Mouse (Mus musculus) Patski (cell line): Measurements from ENCODE around the gene Itga2. TPM values are rescaled to one million over a fixed set of nuclear protein-coding genes. Genes with fewer than 3 reads are reported as not detected.
A peak's percentile ranks its signal among the peaks of the same experiment; 100 is the strongest.

Experiments
- ATAC-seq: fragments of 100-300 bp; one replicate; pipeline ENCODE4 v1.8.0; 2021
- CTCF ChIA-PET: fragments of 350-600 bp; sonication (Branson Sonifier 250); formaldehyde crosslinking; loops from one replicate; lab custom pipeline; 2022; ENCODE audit warnings: inconsistent platforms; lab: Charles Lee
- POLR2A ChIA-PET: fragments of 350-600 bp; sonication (Branson Sonifier 250); formaldehyde crosslinking; loops from one replicate; lab custom pipeline; 2022; ENCODE audit warnings: antibody characterized with exemption, inconsistent platforms; lab: Charles Lee
- DNase-seq: peaks from one replicate; pipeline ENCODE4 v3.0.0-alpha.2; 2011; ENCODE audit warnings: low read depth, low spot score
- H3K27me3 ChIP-seq: fragments of 371-371 bp; one replicate; pipeline ENCODE4 v1.5.1; 2021
- CTCF ChIP-seq: fragments of 100-300 bp; IDR thresholded peaks from one replicate; pipeline ENCODE4 v1.5.1; 2021
- in situ Hi-C: fragments of 300-500 bp; cut with MboI; formaldehyde crosslinking; loops from 3 replicates; pipeline ENCODE4 v1.11.1; 2018; ENCODE audit warnings: low pct_unique_long_range_greater_than_20kb, mixed read lengths
- polyA plus RNA-seq: library from polyadenylated mRNA; unstranded; gene quantifications from one replicate; pipeline ENCODE4 v1.2.3, GENCODE M21; 2021

Itga2 gene
- polyA plus RNA-seq, 1 experiment from 2014 or later = 0.40 TPM

DNA sequence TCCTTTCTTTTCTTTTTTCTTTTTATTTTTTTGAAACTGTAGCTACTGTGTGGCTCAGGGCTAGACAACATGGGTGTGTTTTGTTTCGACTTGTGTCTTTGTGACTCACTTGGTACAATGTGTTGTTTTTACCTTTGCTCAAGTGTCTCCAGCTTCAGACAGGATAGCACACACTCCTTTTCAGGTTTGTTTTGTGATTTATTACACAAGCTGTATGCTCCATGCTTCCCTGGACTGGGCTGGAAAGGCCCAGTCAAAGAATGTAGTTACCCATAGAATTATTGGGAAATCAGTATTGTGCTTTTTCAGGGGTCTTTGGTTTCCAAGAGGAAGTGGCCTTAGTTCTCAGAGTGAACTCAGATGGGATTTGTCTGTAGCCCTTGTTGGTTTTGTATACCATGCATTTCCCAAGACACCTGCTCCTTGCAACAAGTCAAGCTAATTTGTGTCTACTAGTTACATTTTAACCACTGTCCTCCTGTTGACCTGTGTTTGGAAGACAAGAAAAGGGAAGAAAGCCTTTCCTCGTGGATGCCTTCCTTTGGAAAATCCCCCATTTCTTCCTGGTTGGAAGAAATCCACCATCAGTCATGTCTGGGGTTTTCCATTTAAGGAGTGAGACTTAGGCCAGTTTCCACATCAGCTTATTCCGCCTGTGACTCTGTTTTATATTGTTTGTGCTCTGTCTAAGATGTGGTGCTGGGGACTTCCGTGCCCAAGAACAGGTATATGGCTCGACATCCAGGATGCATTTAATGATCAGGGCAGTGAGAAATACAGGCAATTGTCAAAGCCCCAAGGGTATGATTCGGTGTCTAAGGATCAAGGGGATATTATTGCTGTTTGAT lies 79.4 kb downstream of the Itga2 start:
- POLR2A ChIA-PET = no interaction called here

DNA sequence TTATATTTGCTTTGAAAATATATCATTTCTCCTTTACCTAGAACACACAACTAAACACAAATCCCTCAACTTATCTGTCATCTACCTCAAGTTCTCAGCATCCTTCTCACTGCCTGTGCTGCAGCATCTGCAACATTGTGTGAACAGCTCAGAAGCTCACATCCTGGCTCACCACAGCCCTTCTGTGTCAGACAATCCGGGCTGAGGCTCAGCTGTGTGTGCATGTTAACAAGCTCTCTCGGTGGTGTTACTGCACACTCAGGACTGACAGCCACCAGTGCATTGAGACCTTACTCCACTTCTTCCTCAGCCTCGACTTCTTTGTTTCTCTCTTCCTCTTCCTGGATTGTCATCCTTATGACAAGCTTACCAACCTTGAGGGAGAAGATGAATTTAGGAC lies 83.0 kb downstream of the Itga2 start:
- in situ Hi-C loops = loop anchor here (25.0 kb wide), 1 partner anchor 363 kb away; no protein-coding TSS in a partner anchor
- POLR2A ChIA-PET = no interaction called here
- CTCF ChIA-PET = interaction anchor here (0.8 to 3.2 kb wide), 3 partner anchors 9 to 115 kb away, joined by 3 to 8 read pairs (median 3); no protein-coding TSS in a partner anchor
- DNase-seq (no peak), ATAC-seq (no peak)
- no peak for TF ChIP-seq CTCF
- no peaks in the 10 kb centered on the region for H3K27me3 ChIP-seq

More for the DNA sequence above, 79.4 kb downstream of the Itga2 start:
- TF ChIP-seq CTCF = no peak
- DNase-seq = peak; percentile 91
- CTCF ChIA-PET = interaction anchor here (0.9 to 2.4 kb wide), 3 partner anchors 18 to 112 kb away, joined by 3 to 9 read pairs (median 4); no protein-coding TSS in a partner anchor
- peak; percentile 88 for ATAC-seq
- H3K27me3 ChIP-seq = no peaks in the 10 kb centered on the region
- in situ Hi-C loops = no loop called here

DNA sequence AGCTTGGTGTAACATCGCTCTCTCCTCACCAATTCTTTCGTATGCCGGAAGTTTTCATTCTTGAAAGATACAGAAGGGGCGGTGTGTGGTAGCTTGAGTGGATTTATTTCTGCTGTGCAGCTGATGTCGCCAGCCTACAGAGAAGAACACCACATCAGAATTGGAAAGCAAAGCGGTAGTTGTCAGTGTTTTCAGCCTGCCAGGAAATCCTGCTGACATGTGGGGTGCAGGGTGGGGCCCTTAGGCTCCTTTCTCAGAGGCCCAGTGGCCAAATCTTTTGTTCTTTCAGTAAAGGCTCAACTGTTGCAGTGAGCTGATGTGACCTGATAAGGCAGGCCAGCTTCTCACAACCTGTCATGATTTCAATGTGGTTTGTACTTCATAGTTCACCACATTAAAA lies 86.1 kb downstream of the Itga2 start:
- in situ Hi-C loops = loop anchor here (25.0 kb wide), 1 partner anchor 366 kb away; no protein-coding TSS in a partner anchor
- ATAC-seq (no peak), DNase-seq (no peak)
- H3K27me3 ChIP-seq = no peaks in the 10 kb centered on the region
- ChIA-PET CTCF (interaction anchor here (1.1 to 2.0 kb wide), 4 partner anchors 8 to 119 kb away, joined by 3 to 7 read pairs (median 4); no protein-coding TSS in a partner anchor), POLR2A (no interaction called here)
- no peak for TF ChIP-seq CTCF

DNA sequence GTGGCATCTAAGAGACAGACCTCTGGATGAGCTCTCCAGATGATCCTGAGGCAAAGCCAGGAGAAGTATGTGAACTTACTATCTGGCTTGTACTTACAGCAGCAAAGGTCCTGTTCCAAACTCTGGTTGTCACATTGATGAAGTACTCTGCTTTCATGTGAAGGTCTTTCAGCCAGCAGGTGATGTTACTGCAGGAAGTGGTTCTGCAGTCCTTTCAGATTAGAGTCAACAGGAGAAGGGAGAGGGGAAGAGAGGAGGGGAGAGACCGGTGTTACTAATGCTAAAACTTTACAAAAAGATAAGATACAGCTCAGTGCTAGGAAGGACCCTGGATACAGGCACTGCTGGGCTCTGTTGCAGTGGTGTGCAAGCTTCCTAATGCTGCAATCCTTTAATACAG lies 88.6 kb downstream of the Itga2 start:
- no peak for TF ChIP-seq CTCF
- POLR2A ChIA-PET = no interaction called here
- DNase-seq (no peak), ATAC-seq (no peak)
- H3K27me3 ChIP-seq = no peaks in the 10 kb centered on the region
- in situ Hi-C loops = loop anchor here (25.0 kb wide), 1 partner anchor 369 kb away; no protein-coding TSS in a partner anchor
- CTCF ChIA-PET = interaction anchor here (1.0 to 1.3 kb wide), 2 partner anchors 66 to 121 kb away, joined by 3 to 5 read pairs; no protein-coding TSS in a partner anchor

DNA sequence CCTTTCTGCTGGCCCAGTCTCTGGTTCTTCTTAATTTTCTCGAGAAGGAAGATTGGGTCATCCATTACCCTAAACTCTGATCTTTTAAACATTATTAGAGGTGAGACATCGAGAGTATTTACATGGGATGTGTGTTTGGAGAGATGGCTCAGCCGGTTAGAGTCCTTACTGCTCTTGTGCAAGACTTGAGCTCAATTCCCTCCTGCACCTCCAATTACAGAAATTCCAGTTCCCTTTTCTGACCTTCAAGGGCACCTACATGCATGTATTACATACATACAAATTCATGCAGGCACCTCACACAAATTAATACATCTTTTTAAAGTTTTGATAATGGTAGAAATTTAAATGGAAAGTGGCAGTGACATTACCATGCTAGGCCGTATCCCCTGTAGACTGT lies 91.4 kb downstream of the Itga2 start:
- no peak for DNase-seq
- in situ Hi-C loops = loop anchor here (25.0 kb wide), 1 partner anchor 372 kb away; no protein-coding TSS in a partner anchor
- no peaks in the 10 kb centered on the region for H3K27me3 ChIP-seq
- POLR2A ChIA-PET = no interaction called here
- CTCF ChIA-PET = no interaction called here
- no peak for TF ChIP-seq CTCF
- no peak for ATAC-seq

DNA sequence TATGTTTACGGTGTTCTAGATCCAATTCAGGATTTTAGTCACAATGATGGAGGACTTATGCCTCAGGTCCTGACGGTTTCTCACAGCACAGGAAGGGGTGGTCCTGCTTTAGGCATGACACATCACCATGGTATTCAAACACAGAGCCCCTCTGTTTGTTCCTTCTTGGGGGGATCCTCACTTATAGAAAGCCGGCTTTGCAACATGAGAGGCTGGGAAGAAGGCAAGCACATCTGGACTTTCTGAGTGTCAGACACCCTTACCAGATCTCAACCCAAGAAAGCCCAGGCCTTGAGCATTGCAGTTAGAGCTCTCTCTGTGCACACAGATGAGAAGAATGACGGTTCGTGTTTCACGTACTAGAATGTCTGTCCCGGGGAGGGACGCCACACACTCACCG lies 92.8 kb downstream of the Itga2 start:
- ATAC-seq = no peak
- POLR2A ChIA-PET = no interaction called here
- no peaks in the 10 kb centered on the region for H3K27me3 ChIP-seq
- DNase-seq = no peak
- CTCF ChIA-PET = interaction anchor here (0.9 to 1.7 kb wide), 3 partner anchors 9 to 125 kb away, joined by 3 read pairs; no protein-coding TSS in a partner anchor
- in situ Hi-C loops = loop anchor here (25.0 kb wide), 1 partner anchor 373 kb away; no protein-coding TSS in a partner anchor
- no peak for TF ChIP-seq CTCF

DNA sequence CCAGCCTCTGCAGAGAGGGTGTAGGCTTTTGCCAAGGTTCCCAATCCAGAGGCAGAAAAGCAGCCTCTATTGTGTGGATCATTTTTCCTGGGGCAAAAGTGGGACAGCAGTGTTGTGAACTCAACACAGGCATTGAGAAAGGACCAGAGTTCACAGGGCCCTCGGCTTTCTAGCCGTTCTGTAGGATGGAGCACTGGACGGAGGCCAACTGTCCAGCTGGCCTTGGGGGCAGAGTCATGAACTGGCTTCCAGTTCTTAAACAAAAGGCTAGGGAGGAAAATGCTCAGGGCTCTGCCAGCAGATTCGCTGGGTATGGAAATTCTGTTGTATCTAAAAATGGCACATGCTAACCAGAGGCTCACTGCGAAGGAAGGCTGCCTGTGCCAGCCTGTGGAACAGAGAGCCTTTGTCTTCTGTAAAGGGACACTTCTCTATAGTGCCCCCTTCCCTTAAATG lies 93.3 kb downstream of the Itga2 start:
- no peak for TF ChIP-seq CTCF
- H3K27me3 ChIP-seq = no peaks in the 10 kb centered on the region
- DNase-seq (no peak), ATAC-seq (no peak)
- ChIA-PET CTCF (interaction anchor here (0.9 to 1.7 kb wide), 3 partner anchors 10 to 126 kb away, joined by 3 read pairs; no protein-coding TSS in a partner anchor), POLR2A (no interaction called here)
- in situ Hi-C loops = loop anchor here (25.0 kb wide), 1 partner anchor 374 kb away; no protein-coding TSS in a partner anchor

DNA sequence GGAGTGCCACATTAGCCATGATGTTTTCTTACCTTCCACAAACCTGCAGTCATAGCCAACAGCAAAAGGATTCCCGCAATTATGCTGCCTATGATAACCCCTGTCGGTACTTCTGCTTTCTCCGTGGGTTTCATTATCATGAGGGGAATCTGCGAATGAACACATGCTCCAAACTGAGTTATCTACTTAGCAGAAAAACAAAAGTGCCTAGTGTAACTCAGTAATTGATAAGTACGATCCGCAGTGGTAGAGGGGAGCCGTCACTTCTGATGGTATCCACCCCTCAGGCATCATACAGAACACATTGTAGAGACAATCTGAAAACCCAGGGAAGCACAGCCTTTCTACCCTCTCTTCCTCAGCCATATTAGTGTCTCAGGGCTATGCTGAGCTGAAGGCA lies 94.8 kb downstream of the Itga2 start:
- no peak for DNase-seq
- no peak for ATAC-seq
- ChIA-PET CTCF (interaction anchor here (1.5 kb wide), 1 partner anchor 99 kb away, joined by 3 read pairs; no protein-coding TSS in a partner anchor), POLR2A (no interaction called here)
- no peaks in the 10 kb centered on the region for H3K27me3 ChIP-seq
- no peak for TF ChIP-seq CTCF
- in situ Hi-C loops = loop anchor here (25.0 kb wide), 1 partner anchor 375 kb away; no protein-coding TSS in a partner anchor

DNA sequence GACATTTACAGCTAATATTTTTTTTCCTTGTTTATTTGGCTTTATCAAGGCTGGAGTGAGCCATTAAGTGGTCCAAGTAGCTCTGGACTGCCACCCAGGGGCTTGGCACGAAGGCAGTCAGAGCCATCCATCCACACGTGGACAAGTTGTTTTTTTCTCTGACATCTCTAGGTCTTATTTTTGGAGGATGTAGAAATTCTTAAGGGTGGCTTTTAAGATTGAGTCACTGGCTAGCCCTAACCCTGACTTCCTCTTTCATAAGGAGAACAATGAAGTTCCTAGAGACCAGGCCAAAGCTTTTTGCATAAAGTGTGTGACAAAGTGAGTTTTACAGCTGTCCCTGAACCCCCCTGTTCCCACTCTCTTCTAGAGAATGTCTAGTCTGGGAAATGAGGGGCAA lies 97.3 kb downstream of the Itga2 start:
- TF ChIP-seq CTCF = no peak
- in situ Hi-C loops = loop anchor here (5.0 to 25.0 kb wide), 2 partner anchors 123 to 378 kb away; no protein-coding TSS in a partner anchor
- ATAC-seq (no peak), DNase-seq (no peak)
- ChIA-PET POLR2A (no interaction called here), CTCF (interaction anchor here (0.8 to 3.5 kb wide), 4 partner anchors 10 to 130 kb away, joined by 3 to 21 read pairs (median 6); no protein-coding TSS in a partner anchor)
- H3K27me3 ChIP-seq = no peaks in the 10 kb centered on the region

DNA sequence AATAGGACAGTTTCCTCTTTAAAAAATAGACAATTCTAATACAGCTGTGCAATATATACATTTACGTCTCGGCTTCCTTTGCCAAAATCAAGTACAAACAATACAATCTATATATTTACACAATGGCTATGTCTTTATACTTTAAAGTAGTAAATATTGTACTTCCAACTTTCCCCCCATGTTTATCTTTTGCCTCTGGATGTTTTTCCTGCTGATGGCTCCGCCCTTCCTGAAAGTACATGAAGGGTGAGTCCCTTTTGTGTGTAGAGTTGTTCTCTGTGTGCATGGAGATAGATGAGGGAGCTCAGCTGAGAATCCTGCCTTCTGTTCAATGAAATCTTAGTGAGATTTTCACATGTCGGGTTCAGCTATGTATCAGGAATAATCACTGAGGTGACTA lies 98.5 kb downstream of the Itga2 start:
- in situ Hi-C loops = loop anchor here (5.0 to 25.0 kb wide), 2 partner anchors 124 to 379 kb away; no protein-coding TSS in a partner anchor
- POLR2A ChIA-PET = no interaction called here
- DNase-seq (no peak), ATAC-seq (no peak)
- CTCF ChIA-PET = interaction anchor here (3.5 kb wide), 1 partner anchor 131 kb away, joined by 21 read pairs; no protein-coding TSS in a partner anchor
- no peak for TF ChIP-seq CTCF
- no peaks in the 10 kb centered on the region for H3K27me3 ChIP-seq
